Mouse (Mus musculus) liver, postnatal 0 days (tissue): Measurements from ENCODE around the gene Epn3. TPM values are rescaled to one million over a fixed set of nuclear protein-coding genes. Genes with fewer than 3 reads are reported as not detected.

Experiments used
- ATAC-seq: fragments of 200-750 bp; cut with Nextera tagmentation; 2 replicates; pipeline ENCODE4 v1.8.0; 2017; ENCODE audit warnings: mild to moderate bottlenecking, moderate library complexity
- DNase-seq: peaks from one replicate; pipeline ENCODE4 v3.0.0-alpha.2; 2016
- H3K27ac ChIP-seq: fragments of 300-500 bp; sonication (generic); 2 replicates; pipeline ENCODE4 v1.5.1; 2014; ENCODE audit warnings: antibody characterized with exemption, moderate library complexity, mild to moderate bottlenecking, low read depth
- H3K27me3 ChIP-seq: fragments of 300-500 bp; sonication (generic); 2 replicates; pipeline ENCODE4 v1.6.1; 2014; ENCODE audit warnings: low read length, control low read depth, mixed read lengths; ENCODE audit not compliant: insufficient read depth
- H3K36me3 ChIP-seq: fragments of 300-500 bp; sonication (generic); replicated peaks from 2 replicates; pipeline ENCODE4 v1.6.1; 2014; ENCODE audit warnings: mild to moderate bottlenecking, control low read depth, low read length, moderate library complexity, mixed read lengths; ENCODE audit not compliant: insufficient read depth
- H3K4me1 ChIP-seq: fragments of 300-500 bp; sonication (generic); 2 replicates; pipeline ENCODE4 v1.6.1; 2014; ENCODE audit warnings: antibody characterized with exemption, mild to moderate bottlenecking, control low read depth; ENCODE audit not compliant: insufficient read depth
- H3K4me2 ChIP-seq: fragments of 300-500 bp; sonication (generic); 2 replicates; pipeline ENCODE4 v1.6.1; 2014; ENCODE audit warnings: low read depth, mild to moderate bottlenecking, low read length, moderate library complexity, mixed read lengths
- H3K4me3 ChIP-seq: fragments of 300-500 bp; sonication (generic); 2 replicates; pipeline ENCODE4 v1.5.1; 2014; ENCODE audit warnings: low read depth, low read length
- H3K9ac ChIP-seq: fragments of 300-500 bp; sonication (generic); replicated peaks from 2 replicates; pipeline ENCODE4 v1.6.1; 2014; ENCODE audit warnings: mild to moderate bottlenecking, moderate library complexity
- H3K9me3 ChIP-seq: fragments of 300-500 bp; sonication (generic); 2 replicates; pipeline ENCODE4 v1.6.1; 2016; ENCODE audit warnings: mild to moderate bottlenecking, control low read depth, low read length, mixed read lengths
- CTCF ChIP-seq: sonication (generic); IDR thresholded peaks from 2 replicates; pipeline ENCODE4 v1.5.1; 2016; ENCODE audit warnings: antibody characterized with exemption, low read depth
- EP300 ChIP-seq: IDR thresholded peaks from 2 replicates; pipeline ENCODE4 v1.6.1; 2016; ENCODE audit warnings: antibody characterized with exemption, low read depth, mild to moderate bottlenecking
- WGBS: fragments of 180-500 bp; shearing (Covaris S2); extraction: QIAGEN DNeasy Blood & Tissue Kit; methylation state at CpG from one replicate; pipeline ENCODE4 v1.1.7; 2014; ENCODE audit not compliant: insufficient replicate concordance; 5-methylcytosine and 5-hydroxymethylcytosine counted together
- polyA plus RNA-seq: library from polyadenylated mRNA; unstranded; fragments of >200 nt; fragmentation: Nextera tagmentation; extraction: Ambion mirVana; gene quantifications from 2 replicates; pipeline ENCODE4 v1.2.1, GENCODE M21; 2015

Epn3 gene
- polyA plus RNA-seq, 1 experiment from 2014 or later: 0.21 TPM

GRCm38 (mm10) chr11:94543932-94544331 is 44.2 kb upstream of the Epn3 start:
- H3K27ac ChIP-seq: no peak overlapping the region
- no peak overlapping the region for H3K9ac ChIP-seq
- no peaks in the 10 kb centered on the region for H3K36me3 ChIP-seq
- ATAC-seq: peak; percentile 61
- H3K4me3 ChIP-seq: no peak overlapping the region
- WGBS: 42% methylated on average over 9 of the region's 9 CpGs
- TF ChIP-seq CTCF (peak; percentile 86), EP300 (no peak)
- H3K9me3 ChIP-seq: no peaks in the 10 kb centered on the region
- DNase-seq: peak; percentile 89
- H3K4me2 ChIP-seq: no peak overlapping the region
- H3K4me1 ChIP-seq: peaks cover 6% of the 10 kb centered on the region
- no peaks in the 10 kb centered on the region for H3K27me3 ChIP-seq

GRCm38 (mm10) chr11:94543344-94543743 is 43.6 kb upstream of the Epn3 start:
- no peak for TF ChIP-seq EP300
- TF ChIP-seq CTCF: no peak
- ATAC-seq: no peak
- no peak overlapping the region for H3K4me2 ChIP-seq

GRCm38 (mm10) chr11:94542400-94542799 is 42.6 kb upstream of the Epn3 start:
- Histone ChIP-seq H3K9ac (no peak overlapping the region), H3K4me3 (no peak overlapping the region), H3K36me3 (no peaks in the 10 kb centered on the region), H3K4me2 (no peak overlapping the region), H3K9me3 (no peaks in the 10 kb centered on the region), H3K27me3 (no peaks in the 10 kb centered on the region), H3K27ac (no peak overlapping the region), H3K4me1 (no peaks in the 10 kb centered on the region)
- no peak for DNase-seq
- TF ChIP-seq CTCF (no peak), EP300 (no peak)
- WGBS: 76% methylated on average over 4 of the region's 4 CpGs
- ATAC-seq: no peak

More at GRCm38 (mm10) chr11:94543344-94543743, 43.6 kb upstream of the Epn3 start:
- no peak for DNase-seq
- Histone ChIP-seq H3K36me3 (no peaks in the 10 kb centered on the region), H3K27ac (no peak overlapping the region), H3K9me3 (no peaks in the 10 kb centered on the region), H3K4me1 (peaks cover 4% of the 10 kb centered on the region), H3K27me3 (no peaks in the 10 kb centered on the region), H3K4me3 (no peak overlapping the region), H3K9ac (no peak overlapping the region)
- WGBS: 89% methylated on average over 12 of the region's 12 CpGs

GRCm38 (mm10) chr11:94539761-94540160 is 40.0 kb upstream of the Epn3 start:
- TF ChIP-seq EP300 (no peak), CTCF (no peak)
- no peak for DNase-seq
- no peak overlapping the region for H3K27ac ChIP-seq
- H3K4me1 ChIP-seq: no peaks in the 10 kb centered on the region
- no peaks in the 10 kb centered on the region for H3K9me3 ChIP-seq
- no peak for ATAC-seq
- no peak overlapping the region for H3K4me2 ChIP-seq
- no peak overlapping the region for H3K4me3 ChIP-seq
- no peaks in the 10 kb centered on the region for H3K36me3 ChIP-seq
- H3K9ac ChIP-seq: no peak overlapping the region
- no peaks in the 10 kb centered on the region for H3K27me3 ChIP-seq
- WGBS: 71% methylated on average over 7 of the region's 7 CpGs

- H3K9me3 ChIP-seq: no peaks in the 10 kb centered on the region
- TF ChIP-seq EP300 (no peak), CTCF (no peak)
- H3K36me3 ChIP-seq: no peaks in the 10 kb centered on the region
- H3K27me3 ChIP-seq: no peaks in the 10 kb centered on the region
- no peak overlapping the region for H3K9ac ChIP-seq
- no peak overlapping the region for H3K4me3 ChIP-seq
- no peak overlapping the region for H3K27ac ChIP-seq
- no peak for DNase-seq
- ATAC-seq: no peak
- 71% methylated on average over 8 of the region's 8 CpGs for WGBS
- H3K4me1 ChIP-seq: no peaks in the 10 kb centered on the region
- no peak overlapping the region for H3K4me2 ChIP-seq
Observed at GRCm38 (mm10) chr11:94538733-94539292, 39.0 kb upstream of the Epn3 start.

- no peak for TF ChIP-seq CTCF
- no peak for TF ChIP-seq EP300
- DNase-seq (no peak), ATAC-seq (no peak)
- no peak overlapping the region for H3K4me3 ChIP-seq
- H3K36me3 ChIP-seq: no peaks in the 10 kb centered on the region
- WGBS: 79% methylated on average over 8 of the region's 8 CpGs
- H3K9ac ChIP-seq: no peak overlapping the region
- H3K27me3 ChIP-seq: no peaks in the 10 kb centered on the region
- H3K9me3 ChIP-seq: no peaks in the 10 kb centered on the region
- no peak overlapping the region for H3K4me2 ChIP-seq
- no peaks in the 10 kb centered on the region for H3K4me1 ChIP-seq
- H3K27ac ChIP-seq: no peak overlapping the region
Observed at GRCm38 (mm10) chr11:94533171-94533570, 33.4 kb upstream of the Epn3 start.
